In the genomic region with DNA sequence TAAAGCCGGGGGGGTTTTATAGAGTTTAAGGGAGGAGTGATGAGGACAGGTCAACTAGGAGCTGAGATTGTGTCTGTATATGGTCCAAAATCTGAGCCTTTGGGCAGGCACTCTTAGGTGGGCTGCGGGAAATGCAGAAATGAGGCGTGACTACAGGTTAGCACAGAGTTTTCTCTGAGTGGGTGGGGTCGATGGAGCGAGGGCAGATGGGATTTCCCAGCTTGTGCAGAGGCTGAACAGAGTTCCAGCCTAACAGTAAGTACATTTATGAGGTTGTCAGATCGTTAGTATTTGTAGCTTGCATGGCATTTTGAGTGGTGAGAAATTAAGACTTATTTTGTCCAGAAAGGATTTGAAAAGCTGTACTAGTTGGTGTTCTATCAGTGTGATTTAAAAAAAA, we compare ENCODE assay signal across 34 mouse cellular contexts.
"Had no signal": no experiment of that assay in that cellular context is flagged by ENCODE, and none has a peak within 500 bp of the region (broad histone marks: within the 10 kb centered on the region; RNA-seq: fewer than 3 reads in every experiment).

No protein-coding gene starts in this region.

- H3K4me3 ChIP-seq: heart, embryonic 10.5 days; heart, embryonic 12.5 days; heart, embryonic 13.5 days; heart, embryonic 15.5 days; hindbrain, embryonic 10.5 days; hindbrain, embryonic 12.5 days; hindbrain, embryonic 13.5 days; hindbrain, embryonic 15.5 days; intestine, embryonic 15.5 days; kidney, embryonic 15.5 days; layer of hippocampus, adult 2 months had no signal

- H3K9me3 ChIP-seq: heart, embryonic 10.5 days; heart, embryonic 12.5 days; heart, embryonic 13.5 days; heart, embryonic 15.5 days; hindbrain, embryonic 10.5 days; hindbrain, embryonic 12.5 days; hindbrain, embryonic 13.5 days; hindbrain, embryonic 15.5 days; intestine, embryonic 15.5 days; kidney, embryonic 15.5 days had no signal

- H3K27ac ChIP-seq: heart, embryonic 10.5 days; heart, embryonic 13.5 days; heart, embryonic 15.5 days; hindbrain, embryonic 10.5 days; hindbrain, embryonic 12.5 days; hindbrain, embryonic 13.5 days; hindbrain, embryonic 14.5 days; hindbrain, embryonic 15.5 days; hindbrain, postnatal 0 days; intestine, embryonic 15.5 days; kidney, embryonic 15.5 days; kidney, postnatal 0 days; layer of hippocampus, adult 2 months had no signal

- H3K4me1 ChIP-seq: heart, embryonic 10.5 days; hindbrain, embryonic 10.5 days; hindbrain, embryonic 12.5 days; hindbrain, embryonic 13.5 days; hindbrain, embryonic 15.5 days; intestine, embryonic 15.5 days; kidney, embryonic 15.5 days had no signal

- H3K4me2 ChIP-seq: heart, embryonic 11.5 days; heart, embryonic 12.5 days; heart, embryonic 13.5 days; heart, embryonic 15.5 days; hindbrain, embryonic 12.5 days; hindbrain, embryonic 13.5 days; hindbrain, embryonic 14.5 days; hindbrain, embryonic 15.5 days; intestine, embryonic 15.5 days; kidney, embryonic 15.5 days had no signal

- H3K27me3 ChIP-seq: heart, embryonic 12.5 days; heart, embryonic 13.5 days; heart, embryonic 15.5 days; hindbrain, embryonic 12.5 days; hindbrain, embryonic 13.5 days; hindbrain, embryonic 15.5 days; intestine, embryonic 15.5 days; kidney, embryonic 15.5 days had no signal

- H3K36me3 ChIP-seq: heart, embryonic 10.5 days; heart, embryonic 12.5 days; heart, embryonic 13.5 days; heart, embryonic 15.5 days; hindbrain, embryonic 10.5 days; hindbrain, embryonic 12.5 days; hindbrain, embryonic 13.5 days; hindbrain, embryonic 15.5 days; intestine, embryonic 15.5 days; kidney, embryonic 15.5 days had no signal

- H3K9ac ChIP-seq: heart, embryonic 12.5 days; heart, embryonic 13.5 days; heart, embryonic 15.5 days; hindbrain, embryonic 12.5 days; hindbrain, embryonic 13.5 days; hindbrain, embryonic 14.5 days; hindbrain, embryonic 15.5 days; intestine, embryonic 15.5 days; kidney, embryonic 15.5 days had no signal

- DNase-seq: heart, postnatal 10 days; heart, postnatal 14 days; heart, postnatal 36 days; heart, postnatal 4 days; kidney, adult 11 months; kidney, adult 18-20 months; kidney, adult 2 months; kidney, adult 8-10 months; kidney, adult 9 months; kidney, postnatal 10 days; kidney, postnatal 14 days; kidney, postnatal 25 days; kidney, postnatal 36 days; kidney, postnatal 4 days; layer of hippocampus, adult 9-11 months; layer of hippocampus, postnatal 36 days had no signal

- ATAC-seq: hindbrain, embryonic 16.5 days; hindbrain, postnatal 0 days; inflammation-experienced regulatory T-cells, adult 6 months; intestine, embryonic 15.5 days; intestine, embryonic 16.5 days had no signal
